Mouse (Mus musculus) megakaryocyte, embryonic 14.5 days (primary cell): Measurements from ENCODE around the gene Trpm8.

Experiments used
- FLI1 ChIP-seq: IDR thresholded peaks from 2 replicates; pipeline ENCODE4 v1.6.1; 2012; ENCODE audit warnings: low read length, inconsistent platforms, mixed read lengths
- GATA1 ChIP-seq: IDR thresholded peaks from 3 replicates; pipeline ENCODE4 v1.6.1; 2012; ENCODE audit warnings: mixed read lengths, low read length, inconsistent platforms, borderline replicate concordance

DNA sequence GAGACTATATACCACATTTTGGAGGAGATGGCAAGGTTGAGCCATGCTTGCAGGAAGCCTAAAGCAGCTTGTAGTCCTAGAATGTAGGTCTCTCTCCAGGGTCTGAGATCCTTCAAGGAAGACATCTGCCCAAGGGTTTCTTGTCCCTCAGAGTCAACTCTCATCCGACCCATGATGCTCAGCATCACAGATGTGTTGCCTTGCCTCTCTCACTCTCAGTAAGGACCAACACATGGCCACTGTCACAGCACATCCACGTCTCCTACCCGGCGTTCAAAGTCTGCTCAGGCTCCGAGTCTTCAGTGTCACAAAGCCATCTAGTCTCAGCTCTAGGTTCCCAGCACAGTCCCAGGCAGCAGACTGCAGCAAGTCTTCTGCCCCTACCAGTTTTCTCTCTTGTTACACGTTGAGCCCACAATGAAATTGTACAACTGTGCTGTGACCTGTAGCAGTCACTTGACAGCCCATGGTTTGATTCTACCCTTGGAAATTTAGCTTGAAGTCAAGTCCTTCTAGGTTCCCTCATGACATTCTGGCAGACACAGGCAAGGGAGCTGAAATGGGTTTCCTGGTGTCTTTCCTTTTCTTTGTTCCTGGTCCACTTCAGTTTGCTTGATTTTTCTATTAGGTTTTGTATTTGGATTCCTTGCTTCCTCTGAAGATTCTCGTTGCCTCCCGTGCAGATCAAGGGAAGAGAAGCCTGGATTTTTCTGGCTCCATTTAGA lies 27.0 kb downstream of the Trpm8 start:
- TF ChIP-seq GATA1 (no peak), FLI1 (no peak)
